Mouse (Mus musculus) spleen, postnatal 0 days (tissue): ENCODE data around the gene Sertad1. TPM values are rescaled to one million over a fixed set of nuclear protein-coding genes. Genes with fewer than 3 reads are reported as not detected.

Experiments
- polyA plus RNA-seq: library from polyadenylated mRNA; unstranded; fragments of >200 nt; fragmentation: Nextera tagmentation; extraction: Ambion mirVana; gene quantifications from 2 replicates; pipeline ENCODE4 v1.2.1, GENCODE M21; 2015

Gene Sertad1
- polyA plus RNA-seq: 20.9 and 25.9 TPM in 2 replicates

GRCm38 (mm10) chr7:27486770-27487697 is at the start of gene Sertad1:
TSS of gene Sertad1 (plus strand) at chr7:27486910.

GRCm38 (mm10) chr7:27447419-27448286 is 39.1 kb upstream of the Sertad1 start, which contains the start of the genes Sptbn4 and Blvrb:
TSS of gene Sptbn4 (minus strand) at chr7:27447686.
TSS of gene Blvrb (plus strand) at chr7:27447978.

GRCm38 (mm10) chr7:27473156-27473834 is 13.4 kb upstream of the Sertad1 start, which contains the start of gene Sertad3:
TSS of gene Sertad3 (plus strand) at chr7:27473768.

GRCm38 (mm10) chr7:27499036-27499435 is 12.3 kb downstream of the Sertad1 start, which contains the start of gene Prx:
TSS of gene Prx (plus strand) at chr7:27499324.

GRCm38 (mm10) chr7:27522967-27523366 is 36.3 kb downstream of the Sertad1 start, which contains the start of gene Hipk4:
TSS of gene Hipk4 (plus strand) at chr7:27523267.

Other genes with a start within 250 kb of the Sertad1 start
- gene Numbl, start 228.5 kb upstream of the Sertad1 start, polyA plus RNA-seq: 3.1 and 4.9 TPM in 2 replicates
- 60.1 and 82.7 TPM in 2 replicates for gene Ltbp4, start 149.2 kb upstream of the Sertad1 start, polyA plus RNA-seq
- 26.0 and 29.5 TPM in 2 replicates for gene Shkbp1, start 130.9 kb upstream of the Sertad1 start, polyA plus RNA-seq
- gene Gm20479, start 129.5 kb upstream of the Sertad1 start, polyA plus RNA-seq: 0.32 TPM in 1 of 2 replicates, not detected in the other
- 0.23 and 0.32 TPM in 2 replicates for gene Sptbn4, start 39.2 kb upstream of the Sertad1 start, polyA plus RNA-seq
- 895 and 1,052 TPM in 2 replicates for gene Blvrb, start 38.9 kb upstream of the Sertad1 start, polyA plus RNA-seq
- 29.5 and 31.1 TPM in 2 replicates for gene Sertad3, start 13.1 kb upstream of the Sertad1 start, polyA plus RNA-seq
- 1.2 and 1.3 TPM in 2 replicates for gene Prx, start 12.4 kb downstream of the Sertad1 start, polyA plus RNA-seq
- gene Hipk4, start 36.4 kb downstream of the Sertad1 start, polyA plus RNA-seq: 0.41 and 0.47 TPM in 2 replicates
- gene Pld3, start 66.3 kb downstream of the Sertad1 start, polyA plus RNA-seq: 58.0 and 62.8 TPM in 2 replicates
- 19.0 and 20.5 TPM in 2 replicates for gene 2310022A10Rik, start 66.3 kb downstream of the Sertad1 start, polyA plus RNA-seq
- 30.8 and 37.9 TPM in 2 replicates for gene Akt2, start 104.6 kb downstream of the Sertad1 start, polyA plus RNA-seq
- not detected in 2 replicates for gene Ttc9b, start 167.0 kb downstream of the Sertad1 start, polyA plus RNA-seq
- gene Map3k10, start 187.7 kb downstream of the Sertad1 start, polyA plus RNA-seq: 2.3 and 3.5 TPM in 2 replicates
- 1.4 and 2.1 TPM in 2 replicates for gene Zfp607b, start 202.4 kb downstream of the Sertad1 start, polyA plus RNA-seq
- 5.5 and 6.4 TPM in 2 replicates for gene Zfp60, start 244.5 kb downstream of the Sertad1 start, polyA plus RNA-seq